In the genomic region with DNA sequence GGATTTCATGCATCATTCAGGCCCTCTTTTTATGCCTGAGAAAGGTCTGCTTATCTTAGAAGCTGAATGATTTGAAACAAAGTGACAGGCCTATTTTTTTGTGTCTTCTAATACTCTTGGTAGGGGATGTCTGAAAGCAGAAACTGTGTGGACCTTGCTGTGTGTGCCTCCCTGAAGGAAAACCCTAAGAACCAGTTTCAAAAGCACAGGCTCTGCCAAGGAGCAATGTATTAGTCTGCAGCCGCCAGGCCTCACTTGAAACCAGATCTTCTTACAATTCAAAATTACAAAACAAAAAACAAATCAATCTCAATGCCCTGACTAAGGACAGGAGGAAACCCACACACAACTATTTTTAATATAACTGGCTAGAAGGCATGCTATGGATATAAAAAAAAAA, we compare ENCODE assay signal across 12 mouse cellular contexts. TPM values are rescaled to one million over a fixed set of nuclear protein-coding genes. Genes with fewer than 3 reads are reported as not detected.
A peak's percentile ranks its signal among the peaks of the same experiment; 100 is the strongest.
DNase-seq lines count a peak whose midpoint lies in the region; ATAC-seq and TF ChIP-seq lines count a peak whose summit lies in the region.
"Had no signal": no experiment of that assay in that cellular context is flagged by ENCODE, and none has a peak within 500 bp of the region (broad histone marks: within the 10 kb centered on the region; RNA-seq: fewer than 3 reads in every experiment).

No protein-coding gene starts in this region.

- no peak for ATAC-seq in heart, embryonic 11.5 days (replicated peaks; ENCODE audit: insufficient number of reproducible peaks, low FRiP score, low TSS enrichment)
- ATAC-seq in forebrain, embryonic 15.5 days (replicated peaks): peak; percentile 59

- H3K9me3 ChIP-seq in heart, embryonic 11.5 days (replicated peaks; ENCODE audit: control insufficient read depth, low read length): no peaks in the 10 kb centered on the region
- no peaks in the 10 kb centered on the region for H3K9me3 ChIP-seq in forebrain, embryonic 15.5 days
- no peaks in the 10 kb centered on the region for H3K9me3 ChIP-seq in midbrain, embryonic 10.5 days (replicated peaks)

- H3K9ac ChIP-seq in heart, embryonic 11.5 days (ENCODE audit: low read depth, low read length): 0 out of 2 replicates have a peak overlapping the region, but pooled peaks have one; percentile 2
- H3K9ac ChIP-seq in forebrain, embryonic 15.5 days (replicated peaks): no peak overlapping the region

- no peaks in the 10 kb centered on the region for H3K27me3 ChIP-seq in heart, embryonic 11.5 days (ENCODE audit: control insufficient read depth, insufficient read depth, low read length)
- no peaks in the 10 kb centered on the region for H3K27me3 ChIP-seq in forebrain, embryonic 15.5 days
- H3K27me3 ChIP-seq in midbrain, embryonic 10.5 days (ENCODE audit: low read depth, poor library complexity, severe bottlenecking): no peaks in the 10 kb centered on the region
- no peaks in the 10 kb centered on the region for H3K27me3 ChIP-seq in kidney, adult 2 months (replicated peaks; ENCODE audit: control insufficient read depth, insufficient read depth, low read length)

- no peak for TF ChIP-seq CTCF in kidney, adult 2 months (conservative IDR thresholded peaks at IDR 0.05; ENCODE audit: insufficient read depth, insufficient read length, low read depth, low read length)

- H3K4me1 ChIP-seq in heart, embryonic 11.5 days (ENCODE audit: control insufficient read depth, insufficient read depth, low read length): 0 out of 2 replicates have a peak, but pooled peaks cover 5% of the 10 kb centered on the region
- H3K4me1 ChIP-seq in forebrain, embryonic 15.5 days: peaks cover 13% of the 10 kb centered on the region
- peaks cover 40% of the 10 kb centered on the region for H3K4me1 ChIP-seq in midbrain, embryonic 10.5 days
- no peaks in the 10 kb centered on the region for H3K4me1 ChIP-seq in kidney, adult 2 months (ENCODE audit: control insufficient read depth, insufficient read depth, low read length)

- H3K36me3 ChIP-seq in heart, embryonic 11.5 days (ENCODE audit: control insufficient read depth, insufficient read depth, low read length): no peaks in the 10 kb centered on the region
- no peaks in the 10 kb centered on the region for H3K36me3 ChIP-seq in forebrain, embryonic 15.5 days
- no peaks in the 10 kb centered on the region for H3K36me3 ChIP-seq in midbrain, embryonic 10.5 days
- no peaks in the 10 kb centered on the region for H3K36me3 ChIP-seq in kidney, adult 2 months (ENCODE audit: control insufficient read depth, insufficient read depth, low read length)

- TF ChIP-seq POLR2A in kidney, adult 2 months (IDR thresholded peaks at IDR 0.05; ENCODE audit: low read depth, low read length): no peak

- H3K27ac ChIP-seq in heart, embryonic 11.5 days (ENCODE audit: low read depth, low read length): peak overlapping the region; percentile 42; the same call in 1 of the 2 replicates
- H3K27ac ChIP-seq in forebrain, embryonic 15.5 days (replicated peaks): peak overlapping the region; percentile 77
- H3K27ac ChIP-seq in midbrain, embryonic 10.5 days (replicated peaks): peak overlapping the region; percentile 90
- no peak overlapping the region for H3K27ac ChIP-seq in kidney, adult 2 months (ENCODE audit: insufficient read depth, low read depth, low read length)
- H3K27ac ChIP-seq: macrophage had no signal

- no peak for DNase-seq in heart, postnatal 14 days
- peak; percentile 62 for DNase-seq in NIH3T3 (ENCODE audit: low read depth)
- no peak for DNase-seq in midbrain, embryonic 10.5 days (ENCODE audit: low spot score)
- DNase-seq in left cerebral cortex, adult 11 months (ENCODE audit: low spot score): no peak
- DNase-seq in kidney, adult 2 months: no peak
- no peak for DNase-seq in layer of hippocampus, postnatal 14 days (ENCODE audit: low spot score in 2 of 2)
- DNase-seq: gastrocnemius, postnatal 14 days; kidney, postnatal 14 days; left cerebral cortex, postnatal 4 days had no signal

- WGBS in heart, embryonic 11.5 days (ENCODE audit: insufficient replicate concordance): 71% methylated on average over 1 of the region's 1 CpGs
- WGBS in forebrain, embryonic 15.5 days: 12% methylated on average over 1 of the region's 1 CpGs
- 28% methylated on average over 1 of the region's 1 CpGs for WGBS in midbrain, embryonic 10.5 days
- WGBS in kidney, adult 2 months: 79% methylated on average over 1 of the region's 1 CpGs

- intact Hi-C loops in heart, postnatal 14 days (cut with DNase I): no loop called here

- H3K4me3 ChIP-seq in heart, embryonic 11.5 days (ENCODE audit: low read depth, low read length): no peak overlapping the region
- no peak overlapping the region for H3K4me3 ChIP-seq in forebrain, embryonic 15.5 days
- H3K4me3 ChIP-seq in midbrain, embryonic 10.5 days: no peak overlapping the region
- H3K4me3 ChIP-seq in kidney, adult 2 months (ENCODE audit: insufficient read depth, low read depth, low read length): no peak overlapping the region

- no peak overlapping the region for H3K4me2 ChIP-seq in heart, embryonic 11.5 days
- no peak overlapping the region for H3K4me2 ChIP-seq in forebrain, embryonic 15.5 days (replicated peaks)

RNA-seq across cellular contexts. Expression of gene Pmpcb, which starts 12.5 kb away (rescaled TPM):
- polyA plus RNA-seq in heart, embryonic 11.5 days (2014; fragmentation: Nextera tagmentation; extraction: Ambion mirVana): 133 and 136 TPM in 2 replicates
- total RNA-seq in heart, postnatal 14 days (2021): 100 to 1,000 TPM; 220 to 223 TPM
- 85.3 and 89.1 TPM in 2 replicates for polyA plus RNA-seq in forebrain, embryonic 15.5 days (2015; fragmentation: Nextera tagmentation; extraction: Ambion mirVana)
- 87.0 and 88.6 TPM in 2 replicates for polyA plus RNA-seq in midbrain, embryonic 10.5 days (2016; fragmentation: Nextera tagmentation; extraction: Ambion mirVana)
- 111 and 141 TPM in 2 replicates for polyA plus RNA-seq in kidney, adult 2 months (2012; rRNA removed)
- total RNA-seq in layer of hippocampus, postnatal 14 days (2021): 10 to 100 TPM; 59.3 to 67.1 TPM

RNA-seq across cellular contexts. Expression of gene Napepld, which starts 23.2 kb away (rescaled TPM):
- polyA plus RNA-seq in heart, embryonic 11.5 days (2014; fragmentation: Nextera tagmentation; extraction: Ambion mirVana): 4.2 and 5.2 TPM in 2 replicates
- 1 to 10 TPM; 4.0 to 4.3 TPM for total RNA-seq in heart, postnatal 14 days (2021)
- polyA plus RNA-seq in forebrain, embryonic 15.5 days (2015; fragmentation: Nextera tagmentation; extraction: Ambion mirVana): 3.9 and 4.2 TPM in 2 replicates
- polyA plus RNA-seq in midbrain, embryonic 10.5 days (2016; fragmentation: Nextera tagmentation; extraction: Ambion mirVana): 10.4 and 14.8 TPM in 2 replicates
- polyA plus RNA-seq in kidney, adult 2 months (2012; rRNA removed): 4.3 and 5.1 TPM in 2 replicates
- total RNA-seq in layer of hippocampus, postnatal 14 days (2021): 10 to 100 TPM; 11.6 to 13.0 TPM
